Comparison of ENCODE assay signal across 9 mouse cellular contexts in genomic region chr1:6135066-6135465, GRCm38 (mm10).
DNase-seq lines count a peak whose midpoint lies in the region; TF ChIP-seq lines count a peak whose summit lies in the region.
"Had no signal": no experiment of that assay in that cellular context is flagged by ENCODE, and none has a peak within 500 bp of the region (broad histone marks: within the 10 kb centered on the region; RNA-seq: fewer than 3 reads in every experiment).

No protein-coding gene starts in this region.

- H3K4me1 ChIP-seq in kidney, adult 2 months (ENCODE audit: control insufficient read depth, insufficient read depth, low read length) = no peaks in the 10 kb centered on the region
- no peaks in the 10 kb centered on the region for H3K4me1 ChIP-seq in E14TG2a.4 (replicated peaks; ENCODE audit: low read depth, low read length)
- H3K4me1 ChIP-seq: limb, embryonic 12.5 days; stomach, embryonic 15.5 days had no signal

- H3K9me3 ChIP-seq in E14TG2a.4 (ENCODE audit: low read length) = no peaks in the 10 kb centered on the region
- H3K9me3 ChIP-seq: limb, embryonic 12.5 days; stomach, embryonic 15.5 days had no signal

- no peak overlapping the region for H3K27ac ChIP-seq in kidney, adult 2 months (ENCODE audit: insufficient read depth, low read depth, low read length)
- H3K27ac ChIP-seq: limb, embryonic 12.5 days; stomach, embryonic 15.5 days had no signal

- peak; percentile 12 for DNase-seq in kidney, adult 2 months
- no peak for DNase-seq in kidney, adult 8-10 months
- DNase-seq in brain, adult 2 months (ENCODE audit: low read depth, low spot score) = peak; percentile 56
- peak; percentile 9 to 62 for DNase-seq in layer of hippocampus, postnatal 14 days (ENCODE audit: low spot score in 2 of 2)
- no peak for DNase-seq in ovary, adult 18-20 months (ENCODE audit: low spot score)
- DNase-seq in cerebellum, postnatal 4 days (ENCODE audit: low spot score in 2 of 2) = no peak

- H3K27me3 ChIP-seq in kidney, adult 2 months (replicated peaks; ENCODE audit: control insufficient read depth, insufficient read depth, low read length) = no peaks in the 10 kb centered on the region
- no peaks in the 10 kb centered on the region for H3K27me3 ChIP-seq in E14TG2a.4 (ENCODE audit: insufficient read depth, low read length)
- H3K27me3 ChIP-seq: limb, embryonic 12.5 days; stomach, embryonic 15.5 days had no signal

- no peak for TF ChIP-seq POLR2A in kidney, adult 2 months (IDR thresholded peaks at IDR 0.05; ENCODE audit: low read depth, low read length)

- 12% methylated on average over 3 of the region's 3 CpGs for WGBS in kidney, adult 2 months

- H3K4me3 ChIP-seq in kidney, adult 2 months (ENCODE audit: insufficient read depth, low read depth, low read length) = no peak overlapping the region
- H3K4me3 ChIP-seq in E14TG2a.4 (replicated peaks; ENCODE audit: low read length) = no peak overlapping the region
- H3K4me3 ChIP-seq: limb, embryonic 12.5 days; stomach, embryonic 15.5 days had no signal

- peak; percentile 38; the same call in 1 of the 2 replicates for TF ChIP-seq CTCF in kidney, adult 2 months (conservative IDR thresholded peaks at IDR 0.05; ENCODE audit: insufficient read depth, insufficient read length, low read depth, low read length)
- TF ChIP-seq CTCF in E14TG2a.4 (conservative IDR thresholded peaks at IDR 0.05; ENCODE audit: low read length) = peak; percentile 72

- H3K36me3 ChIP-seq in kidney, adult 2 months (ENCODE audit: control insufficient read depth, insufficient read depth, low read length) = no peaks in the 10 kb centered on the region
- no peaks in the 10 kb centered on the region for H3K36me3 ChIP-seq in E14TG2a.4 (ENCODE audit: insufficient read depth, low read length)
- H3K36me3 ChIP-seq: limb, embryonic 12.5 days; stomach, embryonic 15.5 days had no signal

Comparison
In these comparisons a context has a peak if more than half of its experiments do, and no peak if none do; other contexts are left out.
1. DNase-seq: peak in kidney, adult 2 months (single experiment), brain, adult 2 months (single experiment) and layer of hippocampus, postnatal 14 days (2 of 2); none in kidney, adult 8-10 months (0 of 2), ovary, adult 18-20 months (single experiment) and cerebellum, postnatal 4 days (0 of 2).